Mouse (Mus musculus) G1E (cell line): ENCODE data around the gene Lsamp.

Experiments
- CTCF ChIP-seq: IDR thresholded peaks from 2 replicates; pipeline ENCODE4 v1.5.1; 2012; ENCODE audit warnings: low read depth, low read length, inconsistent platforms, mixed read lengths
- GATA1 ChIP-seq: IDR thresholded peaks from 2 replicates; pipeline ENCODE4 v1.6.1; 2012; ENCODE audit warnings: borderline replicate concordance, low read length, inconsistent platforms, mixed read lengths
- POLR2AphosphoS5 ChIP-seq: IDR thresholded peaks from 2 replicates; pipeline ENCODE4 v1.6.1; 2012; ENCODE audit warnings: low read depth, low read length, inconsistent platforms; ENCODE audit not compliant: insufficient replicate concordance

GRCm38 (mm10) chr16:41929546-41929945 is 1945.4 kb downstream of the Lsamp start:
- TF ChIP-seq CTCF: no peak
- no peak for TF ChIP-seq POLR2AphosphoS5
- TF ChIP-seq GATA1: no peak
